Mouse (Mus musculus): ENCODE results near the gene Cyld. TPM values are rescaled to one million over a fixed set of nuclear protein-coding genes. Genes with fewer than 3 reads are reported as not detected.

The Cyld gene
- polyA plus RNA-seq, 1 experiment from 2014 or later, result 13.6 TPM

DNA sequence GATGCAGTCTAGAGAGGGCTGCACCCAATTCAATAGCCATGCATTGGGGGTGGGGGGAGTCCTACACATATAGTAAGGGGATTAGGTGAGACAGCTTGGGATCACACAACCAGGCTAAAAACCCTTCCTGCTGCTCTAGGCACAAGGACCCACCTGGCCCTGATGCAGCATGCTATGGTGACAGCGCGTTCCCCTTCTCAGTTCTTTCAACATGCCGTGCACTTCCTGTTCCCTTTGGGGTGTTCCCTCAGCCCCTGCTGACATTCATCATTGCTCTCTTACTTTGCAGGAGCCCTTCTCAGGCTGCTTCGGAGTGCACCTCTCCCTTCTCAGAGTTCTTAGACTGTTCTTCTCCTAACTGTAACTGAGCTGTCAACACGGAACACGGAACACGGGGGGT, 2.5 kb upstream of the Cyld start:
- Histone ChIP-seq H3K4me3 (ENCODE audit: low read length) (no peak overlapping the region), H3K4me2 (ENCODE audit: low read length) (no peak overlapping the region), H3K27ac (ENCODE audit: low read depth, low read length) (no peak overlapping the region), H3K27me3 (replicated peaks; ENCODE audit: control insufficient read depth, insufficient read depth, low read length) (no peaks in the 10 kb centered on the region; the same call in 1 of the 2 replicates), H3K4me1 (ENCODE audit: control insufficient read depth, insufficient read depth, low read depth, low read length) (peaks cover 5% of the 10 kb centered on the region; the same call in 1 of the 2 replicates), H3K9me3 (ENCODE audit: control insufficient read depth, low read length) (no peaks in the 10 kb centered on the region), H3K9ac (ENCODE audit: low read depth, low read length) (no peak overlapping the region), H3K36me3 (ENCODE audit: control insufficient read depth, insufficient read depth, low read length) (no peaks in the 10 kb centered on the region)
- no peak for ATAC-seq
- 83% methylated on average over 7 of the region's 7 CpGs for WGBS

DNA sequence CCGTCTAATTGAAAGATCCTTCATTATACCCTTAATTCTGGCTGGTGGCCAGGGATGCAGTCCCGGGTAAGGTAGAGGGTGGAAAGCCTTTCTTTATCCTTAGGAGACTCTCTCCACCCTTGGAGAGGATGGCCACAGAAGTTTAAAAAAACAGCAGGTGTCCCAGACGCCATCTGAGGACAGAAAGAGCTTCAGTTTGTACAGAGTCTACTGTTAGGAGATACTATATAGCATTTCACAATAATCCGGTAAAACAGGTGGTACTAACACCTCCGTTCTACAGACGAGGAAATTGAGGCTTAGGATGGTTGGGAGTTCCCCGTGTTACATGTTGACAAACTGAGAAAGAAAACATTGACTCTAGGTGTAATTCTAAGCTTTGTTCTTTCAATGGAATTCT, 600 bp upstream of the Cyld start:
- Histone ChIP-seq H3K4me2 (ENCODE audit: low read length) (peak overlapping the region; percentile 59), H3K4me1 (ENCODE audit: control insufficient read depth, insufficient read depth, low read depth, low read length) (peaks cover 5% of the 10 kb centered on the region; the same call in 1 of the 2 replicates), H3K27ac (ENCODE audit: low read depth, low read length) (peak overlapping the region; percentile 9; the same call in 1 of the 2 replicates), H3K9ac (ENCODE audit: low read depth, low read length) (no peak overlapping the region), H3K9me3 (ENCODE audit: control insufficient read depth, low read length) (no peaks in the 10 kb centered on the region), H3K36me3 (ENCODE audit: control insufficient read depth, insufficient read depth, low read length) (no peaks in the 10 kb centered on the region), H3K27me3 (replicated peaks; ENCODE audit: control insufficient read depth, insufficient read depth, low read length) (no peaks in the 10 kb centered on the region; the same call in 1 of the 2 replicates), H3K4me3 (ENCODE audit: low read length) (peak overlapping the region; percentile 86)
- ATAC-seq, result peak; percentile 35
- WGBS, result 18% methylated on average over 7 of the region's 7 CpGs

DNA sequence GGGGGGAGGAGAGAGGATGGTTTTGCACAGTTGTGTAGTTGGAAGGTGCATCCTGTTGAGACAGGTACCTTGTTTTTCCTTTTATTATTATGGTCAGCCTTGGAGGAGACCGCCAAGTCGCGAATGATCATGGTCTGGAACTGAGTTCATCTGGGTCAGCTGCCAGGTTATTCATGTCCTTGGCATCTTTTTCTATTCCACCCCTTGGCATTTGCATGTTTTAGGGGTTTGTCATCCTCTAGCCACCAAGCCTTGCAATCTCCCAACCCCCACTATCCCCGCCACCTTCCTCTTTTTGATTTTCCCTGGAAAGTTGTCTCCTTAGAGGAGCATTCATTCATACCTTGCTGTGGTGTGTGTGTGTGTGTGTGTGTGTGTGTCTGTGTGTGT, 809 bp downstream of the Cyld start:
- Histone ChIP-seq H3K36me3 (ENCODE audit: control insufficient read depth, insufficient read depth, low read length) (no peaks in the 10 kb centered on the region), H3K4me2 (ENCODE audit: low read length) (peak overlapping the region; percentile 59), H3K27ac (ENCODE audit: low read depth, low read length) (no peak overlapping the region), H3K9ac (ENCODE audit: low read depth, low read length) (peak overlapping the region; percentile 70), H3K9me3 (ENCODE audit: control insufficient read depth, low read length) (no peaks in the 10 kb centered on the region), H3K4me3 (ENCODE audit: low read length) (peak overlapping the region; percentile 86), H3K4me1 (ENCODE audit: control insufficient read depth, insufficient read depth, low read depth, low read length) (peaks cover 5% of the 10 kb centered on the region; the same call in 1 of the 2 replicates), H3K27me3 (replicated peaks; ENCODE audit: control insufficient read depth, insufficient read depth, low read length) (no peaks in the 10 kb centered on the region; the same call in 1 of the 2 replicates)
- WGBS, result 12% methylated on average over 4 of the region's 4 CpGs
- no peak for ATAC-seq

DNA sequence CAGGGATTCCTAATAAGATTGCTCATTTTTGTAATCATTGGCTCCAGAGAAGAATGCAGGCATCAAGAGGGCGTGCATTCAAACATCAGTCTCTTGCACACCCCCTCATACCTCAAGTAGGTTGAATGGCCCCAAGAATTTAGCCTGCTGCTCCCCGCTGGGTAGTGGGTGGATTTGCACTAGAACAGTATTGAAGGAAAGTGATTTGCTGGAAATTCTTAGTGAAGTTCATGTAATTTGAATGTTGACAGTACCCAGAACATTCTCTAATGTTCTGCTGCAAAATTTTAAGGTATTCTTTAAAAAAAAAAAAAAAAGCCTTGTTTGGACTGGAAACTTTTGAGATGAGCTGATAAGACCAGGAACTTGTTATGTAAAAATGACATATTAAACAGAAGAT, 1.2 kb downstream of the Cyld start:
- no peak overlapping the region for H3K9ac ChIP-seq (ENCODE audit: low read depth, low read length)
- peaks cover 5% of the 10 kb centered on the region; the same call in 1 of the 2 replicates for H3K4me1 ChIP-seq (ENCODE audit: control insufficient read depth, insufficient read depth, low read depth, low read length)
- H3K27me3 ChIP-seq (replicated peaks; ENCODE audit: control insufficient read depth, insufficient read depth, low read length), result no peaks in the 10 kb centered on the region; the same call in 1 of the 2 replicates
- H3K4me2 ChIP-seq (ENCODE audit: low read length), result peak overlapping the region; percentile 59
- H3K9me3 ChIP-seq (ENCODE audit: control insufficient read depth, low read length), result no peaks in the 10 kb centered on the region
- peak overlapping the region; percentile 86 for H3K4me3 ChIP-seq (ENCODE audit: low read length)
- no peaks in the 10 kb centered on the region for H3K36me3 ChIP-seq (ENCODE audit: control insufficient read depth, insufficient read depth, low read length)
- no peak for ATAC-seq
- H3K27ac ChIP-seq (ENCODE audit: low read depth, low read length), result no peak overlapping the region
- WGBS, result 37% methylated on average over 2 of the region's 2 CpGs

DNA sequence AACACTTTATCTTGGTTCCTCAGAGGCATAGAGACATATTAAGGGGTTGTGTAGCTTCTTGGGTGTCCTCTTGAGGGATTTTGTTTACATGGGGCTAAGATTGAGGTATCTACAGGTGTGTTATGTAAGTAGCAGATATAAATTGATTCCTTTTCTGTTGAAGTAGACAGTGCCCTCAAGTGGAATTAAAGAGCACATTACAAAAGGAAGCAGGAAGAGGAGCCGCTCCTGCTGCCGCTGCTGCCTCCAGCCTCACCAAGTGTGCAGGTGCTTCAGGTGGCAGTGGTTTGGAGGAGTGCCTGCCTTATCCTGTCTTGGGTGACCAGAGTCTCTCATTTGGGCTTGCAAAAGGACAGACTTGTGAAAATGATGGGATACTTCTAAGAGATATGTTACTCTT, 4.8 kb downstream of the Cyld start:
- no peak overlapping the region for H3K4me2 ChIP-seq (ENCODE audit: low read length)
- H3K9ac ChIP-seq (ENCODE audit: low read depth, low read length), result no peak overlapping the region
- H3K4me1 ChIP-seq (ENCODE audit: control insufficient read depth, insufficient read depth, low read depth, low read length), result peaks cover 5% of the 10 kb centered on the region; the same call in 1 of the 2 replicates
- ATAC-seq, result no peak
- H3K9me3 ChIP-seq (ENCODE audit: control insufficient read depth, low read length), result no peaks in the 10 kb centered on the region
- H3K36me3 ChIP-seq (ENCODE audit: control insufficient read depth, insufficient read depth, low read length), result no peaks in the 10 kb centered on the region
- 31% methylated on average over 2 of the region's 2 CpGs for WGBS
- H3K4me3 ChIP-seq (ENCODE audit: low read length), result no peak overlapping the region
- no peaks in the 10 kb centered on the region for H3K27me3 ChIP-seq (replicated peaks; ENCODE audit: control insufficient read depth, insufficient read depth, low read length)
- H3K27ac ChIP-seq (ENCODE audit: low read depth, low read length), result no peak overlapping the region

DNA sequence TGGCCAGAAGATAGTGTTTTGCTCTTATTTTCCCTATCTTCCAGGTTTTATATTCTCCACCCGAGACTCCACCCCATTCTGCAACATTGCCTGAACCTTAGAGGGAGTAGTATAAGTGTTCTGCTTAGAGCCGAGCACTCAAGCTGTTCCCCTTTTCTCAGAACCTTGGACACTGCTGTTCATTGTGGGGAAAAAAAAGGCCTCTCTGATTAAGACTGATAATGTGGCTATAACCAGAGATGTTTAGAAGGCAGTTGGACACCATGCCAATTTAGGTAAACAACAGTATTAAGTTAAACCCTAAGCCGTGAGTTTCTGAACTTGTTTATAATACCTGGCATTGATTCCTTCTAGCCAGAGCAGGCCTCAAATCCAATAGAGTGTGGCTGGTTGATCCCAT, 6.0 kb downstream of the Cyld start:
- WGBS, result 89% methylated on average over 3 of the region's 3 CpGs
- no peak for ATAC-seq

DNA sequence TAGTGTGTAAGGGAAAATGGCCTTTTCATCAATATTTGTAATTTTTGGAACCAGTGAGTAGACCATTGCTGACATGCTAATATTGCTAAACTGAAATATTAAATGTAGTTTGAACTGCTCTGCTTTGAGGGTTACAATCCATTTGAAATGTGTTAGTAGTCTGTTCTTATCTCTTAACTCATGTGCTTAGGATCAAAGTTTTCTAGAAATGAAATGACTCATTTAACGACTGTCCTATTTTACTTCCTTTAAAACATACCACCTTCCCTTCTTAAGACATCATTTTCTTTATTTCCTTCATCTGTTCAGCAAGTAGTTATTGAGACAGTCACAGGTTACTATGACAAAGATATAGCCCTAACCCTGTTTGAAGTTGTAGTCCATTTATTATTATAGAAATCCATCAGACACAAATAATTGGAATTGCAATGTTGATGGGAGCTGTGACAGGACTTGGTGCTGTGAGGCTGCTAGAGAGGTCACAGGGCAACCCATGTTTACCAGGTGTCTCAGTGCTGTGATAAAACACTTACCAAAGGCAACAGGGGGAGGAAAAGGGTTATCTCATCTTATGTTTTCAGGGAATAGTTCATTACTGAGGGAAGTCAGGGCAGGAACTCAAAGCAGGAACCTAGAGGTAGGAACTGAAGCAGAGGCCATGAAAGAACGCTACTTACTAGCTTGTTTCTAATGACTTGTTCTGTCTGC, 26.6 kb downstream of the Cyld start:
- Histone ChIP-seq H3K4me1 (ENCODE audit: control insufficient read depth, insufficient read depth, low read depth, low read length) (no peaks in the 10 kb centered on the region), H3K27me3 (replicated peaks; ENCODE audit: control insufficient read depth, insufficient read depth, low read length) (no peaks in the 10 kb centered on the region), H3K4me3 (ENCODE audit: low read length) (no peak overlapping the region), H3K27ac (ENCODE audit: low read depth, low read length) (no peak overlapping the region), H3K9me3 (ENCODE audit: control insufficient read depth, low read length) (no peaks in the 10 kb centered on the region), H3K4me2 (ENCODE audit: low read length) (no peak overlapping the region), H3K9ac (ENCODE audit: low read depth, low read length) (no peak overlapping the region), H3K36me3 (ENCODE audit: control insufficient read depth, insufficient read depth, low read length) (peaks cover 6% of the 10 kb centered on the region; the same call in 1 of the 2 replicates)
- ATAC-seq, result no peak
- WGBS, result 98% methylated on average over 2 of the region's 2 CpGs

More for the DNA sequence above, 6.0 kb downstream of the Cyld start:
- H3K4me1 ChIP-seq (ENCODE audit: control insufficient read depth, insufficient read depth, low read depth, low read length), result peaks cover 3% of the 10 kb centered on the region; the same call in 1 of the 2 replicates
- no peak overlapping the region for H3K27ac ChIP-seq (ENCODE audit: low read depth, low read length)
- no peaks in the 10 kb centered on the region for H3K9me3 ChIP-seq (ENCODE audit: control insufficient read depth, low read length)
- H3K4me2 ChIP-seq (ENCODE audit: low read length), result no peak overlapping the region
- no peak overlapping the region for H3K4me3 ChIP-seq (ENCODE audit: low read length)
- H3K9ac ChIP-seq (ENCODE audit: low read depth, low read length), result no peak overlapping the region
- H3K27me3 ChIP-seq (replicated peaks; ENCODE audit: control insufficient read depth, insufficient read depth, low read length), result no peaks in the 10 kb centered on the region
- no peaks in the 10 kb centered on the region for H3K36me3 ChIP-seq (ENCODE audit: control insufficient read depth, insufficient read depth, low read length)

DNA sequence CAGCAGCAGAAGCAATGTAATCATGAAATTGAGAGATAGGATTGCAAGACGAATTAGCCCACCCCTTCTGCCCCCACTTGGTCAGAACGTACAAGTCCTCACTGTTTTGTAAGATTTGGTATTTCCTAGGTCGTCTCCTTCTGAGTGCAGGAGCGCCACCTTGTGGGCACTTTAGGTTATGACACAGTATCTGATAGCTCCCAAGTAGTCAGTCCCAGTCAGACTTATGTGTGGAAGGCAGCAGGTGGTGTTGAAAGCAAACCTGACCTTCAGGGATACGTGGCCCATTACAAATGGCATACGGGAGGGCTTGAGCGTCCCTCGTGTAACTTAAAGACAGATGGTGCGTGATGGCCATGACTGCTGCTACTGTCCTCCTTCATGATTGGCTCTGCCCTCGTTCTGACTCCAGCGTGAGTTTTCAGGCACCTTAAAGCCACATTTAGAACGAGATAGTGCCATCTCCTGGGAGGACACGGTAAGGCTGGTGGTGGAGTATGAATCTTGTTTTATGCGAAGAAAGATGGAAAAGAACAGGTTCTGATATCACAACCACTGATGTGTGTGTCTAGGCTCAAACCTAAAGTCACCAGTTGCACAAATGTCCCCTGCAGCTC, 58.5 kb downstream of the Cyld start:
- no peaks in the 10 kb centered on the region for H3K27me3 ChIP-seq (replicated peaks; ENCODE audit: control insufficient read depth, insufficient read depth, low read length)
- H3K9ac ChIP-seq (ENCODE audit: low read depth, low read length), result no peak overlapping the region
- WGBS, result 3% methylated on average over 14 of the region's 14 CpGs
- H3K27ac ChIP-seq (ENCODE audit: low read depth, low read length), result no peak overlapping the region
- no peaks in the 10 kb centered on the region for H3K9me3 ChIP-seq (ENCODE audit: control insufficient read depth, low read length)
- peak overlapping the region; percentile 45 for H3K4me2 ChIP-seq (ENCODE audit: low read length)
- H3K36me3 ChIP-seq (ENCODE audit: control insufficient read depth, insufficient read depth, low read length), result no peaks in the 10 kb centered on the region
- H3K4me3 ChIP-seq (ENCODE audit: low read length), result peak overlapping the region; percentile 7; the same call in 1 of the 2 replicates
- peaks cover 2% of the 10 kb centered on the region for H3K4me1 ChIP-seq (ENCODE audit: control insufficient read depth, insufficient read depth, low read depth, low read length)
- ATAC-seq, result peak; percentile 87

DNA sequence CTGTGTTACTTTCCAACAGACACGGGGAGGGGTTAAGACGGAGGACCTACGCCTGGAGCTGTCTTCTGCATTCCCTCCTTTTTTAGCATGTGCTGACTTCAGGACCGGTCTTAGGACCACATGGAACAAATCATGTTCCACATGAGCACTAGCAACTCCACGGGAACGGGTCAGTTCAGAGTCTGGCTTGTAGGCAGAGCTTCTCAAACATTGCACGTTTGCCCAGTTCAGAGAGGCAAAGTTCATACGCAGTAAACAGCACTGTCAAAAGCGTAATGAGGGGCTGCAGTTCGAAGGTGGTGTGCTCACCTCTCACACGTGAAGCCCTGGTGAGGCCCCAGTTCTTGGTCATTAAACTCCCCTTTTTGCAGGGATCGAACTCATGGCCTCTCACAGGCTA, 65.2 kb downstream of the Cyld start:
- Histone ChIP-seq H3K27ac (ENCODE audit: low read depth, low read length) (no peak overlapping the region), H3K4me2 (ENCODE audit: low read length) (no peak overlapping the region), H3K9ac (ENCODE audit: low read depth, low read length) (no peak overlapping the region), H3K4me1 (ENCODE audit: control insufficient read depth, insufficient read depth, low read depth, low read length) (no peaks in the 10 kb centered on the region), H3K36me3 (ENCODE audit: control insufficient read depth, insufficient read depth, low read length) (no peaks in the 10 kb centered on the region), H3K9me3 (ENCODE audit: control insufficient read depth, low read length) (no peaks in the 10 kb centered on the region), H3K27me3 (replicated peaks; ENCODE audit: control insufficient read depth, insufficient read depth, low read length) (no peaks in the 10 kb centered on the region), H3K4me3 (ENCODE audit: low read length) (no peak overlapping the region)
- ATAC-seq, result no peak
- 92% methylated on average over 12 of the region's 12 CpGs for WGBS
